Mouse (Mus musculus) spleen, adult 10 weeks (tissue): ENCODE results near the gene Pogz. TPM values are rescaled to one million over a fixed set of nuclear protein-coding genes. Genes with fewer than 3 reads are reported as not detected.

Source experiments
- polyA plus RNA-seq: library from polyadenylated mRNA; stranded (reverse); fragments of 350-450 nt; fragmentation: Illumina TruSeq; extraction: RNeasy Lipid Tissue Mini Kit (QIAGEN cat#74804); gene quantifications from one replicate; pipeline ENCODE4 v1.2.3, GENCODE M21; 2015; ENCODE audit warnings: low replicate concordance; ENCODE audit not compliant: insufficient read depth

Pogz gene
- polyA plus RNA-seq = 32.7 TPM

GRCm38 (mm10) chr3:94837183-94837890, at the start of gene Pogz:
TSS of gene Pogz (plus strand) at chr3:94837567.

DNA sequence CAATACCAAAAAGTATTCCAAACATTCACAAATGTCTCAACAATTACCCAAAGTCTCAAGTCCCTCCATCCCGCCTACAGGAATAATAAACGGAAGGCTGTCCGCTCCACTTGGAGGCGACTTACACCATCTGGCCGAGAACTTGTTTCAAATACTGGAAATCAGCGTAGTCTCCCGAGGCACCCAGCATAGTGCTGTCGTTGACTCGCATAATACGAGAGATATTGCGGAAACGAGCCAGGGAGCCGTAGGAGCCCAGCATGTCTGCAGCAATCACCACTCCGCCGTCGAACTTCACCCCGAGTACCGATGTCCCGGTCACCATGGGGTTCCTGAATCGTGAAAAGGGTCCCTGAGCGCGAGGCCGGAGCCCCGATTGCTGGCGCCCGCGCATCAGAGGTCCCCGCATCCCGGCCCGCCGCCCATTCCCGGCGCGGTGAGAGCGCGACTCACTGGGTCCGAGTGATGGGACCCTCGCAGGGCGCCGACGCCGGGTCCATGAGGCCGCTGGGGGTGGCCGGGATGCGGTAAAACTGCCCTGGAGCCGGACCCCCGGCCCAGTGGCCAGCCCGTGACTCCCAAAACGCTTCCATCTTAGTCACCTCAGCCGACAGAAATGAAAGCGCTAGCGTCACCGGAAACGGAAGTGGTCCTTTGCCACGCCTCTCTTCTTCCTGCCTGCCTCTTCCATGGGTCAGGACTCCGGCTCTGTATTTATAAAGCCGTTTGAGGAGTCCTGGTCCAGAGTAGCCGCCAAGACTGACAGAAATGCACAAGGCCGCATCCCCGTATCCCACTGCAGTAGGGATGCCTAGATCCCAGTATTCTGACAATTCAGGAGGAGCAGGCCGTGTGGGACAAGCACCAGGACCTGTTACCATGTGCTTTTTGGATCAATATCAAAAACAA, 49.2 kb downstream of the Pogz start, which contains the start of gene Psmb4:
Gene Psmb4 (minus strand): TSS at position 646 of the 909 bp plus-strand sequence.

Other genes with a start within 250 kb of the Pogz start
- gene Gm10972, start 194.5 kb upstream of the Pogz start, polyA plus RNA-seq = not detected
- 4.1 TPM for gene Tuft1, start 178.7 kb upstream of the Pogz start, polyA plus RNA-seq
- gene Selenbp2, start 144.0 kb upstream of the Pogz start, polyA plus RNA-seq = not detected
- gene Cgn, start 51.1 kb upstream of the Pogz start, polyA plus RNA-seq = 0.10 TPM
- gene Psmb4, start 49.4 kb downstream of the Pogz start, polyA plus RNA-seq = 182 TPM
- 18.9 TPM for gene Selenbp1, start 95.5 kb downstream of the Pogz start, polyA plus RNA-seq
- 55.5 TPM for gene Rfx5, start 116.5 kb downstream of the Pogz start, polyA plus RNA-seq
- 62.1 TPM for gene Pi4kb, start 137.2 kb downstream of the Pogz start, polyA plus RNA-seq
- 19.5 TPM for gene Zfp687, start 177.9 kb downstream of the Pogz start, polyA plus RNA-seq
- gene Psmd4, start 205.0 kb downstream of the Pogz start, polyA plus RNA-seq = 88.5 TPM